Mouse (Mus musculus): ENCODE measurements around the gene Ermp1. TPM values are rescaled to one million over a fixed set of nuclear protein-coding genes. Genes with fewer than 3 reads are reported as not detected.

The Ermp1 gene
- polyA plus RNA-seq, 1 experiment, result 18.9 TPM

- no peak overlapping the region for H3K4me3 ChIP-seq (ENCODE audit: control insufficient read depth, low read depth, low read length)
- no peak for TF ChIP-seq CTCF (IDR thresholded peaks at IDR 0.05; ENCODE audit: control insufficient read depth, insufficient read depth, insufficient replicate concordance, low read depth, low read length)
- no peaks in the 10 kb centered on the region for H3K4me1 ChIP-seq (ENCODE audit: control insufficient read depth, insufficient read depth, low read length)
- no peak overlapping the region for H3K27ac ChIP-seq (ENCODE audit: control insufficient read depth, insufficient read depth, low read depth, low read length)
- no peaks in the 10 kb centered on the region for H3K27me3 ChIP-seq (ENCODE audit: control insufficient read depth, insufficient read depth, low read length)
- no peaks in the 10 kb centered on the region for H3K36me3 ChIP-seq (ENCODE audit: control insufficient read depth, insufficient read depth, low read length)
Measured at GRCm38 (mm10) chr19:29566512-29566911, 81.7 kb downstream of the Ermp1 start.

- no peak overlapping the region for H3K4me3 ChIP-seq (ENCODE audit: control insufficient read depth, low read depth, low read length)
- no peak for TF ChIP-seq POLR2A (IDR thresholded peaks at IDR 0.05; ENCODE audit: control insufficient read depth, low read depth, low read length)
- no peak overlapping the region for H3K27ac ChIP-seq (ENCODE audit: control insufficient read depth, insufficient read depth, low read depth, low read length)
- no peaks in the 10 kb centered on the region for H3K27me3 ChIP-seq (ENCODE audit: control insufficient read depth, insufficient read depth, low read length)
- no peaks in the 10 kb centered on the region for H3K36me3 ChIP-seq (ENCODE audit: control insufficient read depth, insufficient read depth, low read length)
- no peaks in the 10 kb centered on the region for H3K4me1 ChIP-seq (ENCODE audit: control insufficient read depth, insufficient read depth, low read length)
Measured at GRCm38 (mm10) chr19:29563258-29563779, 84.9 kb downstream of the Ermp1 start.

DNA sequence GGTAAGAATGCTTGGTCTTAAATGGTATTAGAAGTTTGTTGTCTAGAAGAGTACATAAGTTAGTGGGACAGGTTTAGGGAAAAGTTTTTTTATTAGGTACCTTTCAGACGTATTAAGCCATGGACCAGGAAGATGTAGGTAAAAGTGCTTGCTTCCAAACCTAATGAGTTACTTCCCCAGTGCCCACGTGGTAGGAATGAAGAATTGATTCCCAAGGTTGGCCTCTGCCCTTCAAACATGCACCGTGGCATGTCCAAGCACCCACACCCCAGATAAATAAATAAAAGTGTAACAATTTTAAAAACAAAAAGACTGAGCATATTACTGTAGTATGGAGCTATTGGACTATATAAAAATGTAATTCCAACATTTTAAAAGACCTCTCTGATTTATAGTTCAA lies 85.6 kb downstream of the Ermp1 start:
- no peak overlapping the region for H3K27ac ChIP-seq (ENCODE audit: control insufficient read depth, insufficient read depth, low read depth, low read length)
- TF ChIP-seq POLR2A (IDR thresholded peaks at IDR 0.05; ENCODE audit: control insufficient read depth, low read depth, low read length), result no peak
- TF ChIP-seq CTCF (IDR thresholded peaks at IDR 0.05; ENCODE audit: control insufficient read depth, insufficient read depth, insufficient replicate concordance, low read depth, low read length), result no peak

DNA sequence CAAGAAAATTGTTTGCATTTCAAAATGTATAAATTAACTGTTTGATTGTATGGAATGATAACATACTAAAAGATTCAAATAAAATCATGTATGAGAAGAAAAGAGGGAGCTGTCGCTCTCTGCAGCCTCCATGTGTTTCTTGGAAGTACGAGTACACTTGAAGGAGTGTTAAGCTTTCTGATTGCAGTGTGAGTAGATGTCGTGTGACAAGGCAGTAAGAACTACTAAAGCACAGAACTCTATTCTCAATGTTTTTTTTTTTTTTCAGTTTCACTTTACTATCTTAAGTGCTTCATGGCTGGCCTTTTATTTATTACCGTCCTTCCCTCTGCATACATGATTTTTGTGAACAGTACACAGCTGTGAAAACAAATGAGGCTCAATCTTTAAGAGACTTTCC lies 86.0 kb downstream of the Ermp1 start:
- Histone ChIP-seq H3K36me3 (ENCODE audit: control insufficient read depth, insufficient read depth, low read length) (no peaks in the 10 kb centered on the region), H3K27me3 (ENCODE audit: control insufficient read depth, insufficient read depth, low read length) (no peaks in the 10 kb centered on the region), H3K27ac (ENCODE audit: control insufficient read depth, insufficient read depth, low read depth, low read length) (no peak overlapping the region), H3K4me1 (ENCODE audit: control insufficient read depth, insufficient read depth, low read length) (no peaks in the 10 kb centered on the region), H3K4me3 (ENCODE audit: control insufficient read depth, low read depth, low read length) (no peak overlapping the region)
- TF ChIP-seq CTCF (IDR thresholded peaks at IDR 0.05; ENCODE audit: control insufficient read depth, insufficient read depth, insufficient replicate concordance, low read depth, low read length) (no peak), POLR2A (IDR thresholded peaks at IDR 0.05; ENCODE audit: control insufficient read depth, low read depth, low read length) (no peak)

More for the DNA sequence above, 85.6 kb downstream of the Ermp1 start:
- Histone ChIP-seq H3K4me3 (ENCODE audit: control insufficient read depth, low read depth, low read length) (no peak overlapping the region), H3K4me1 (ENCODE audit: control insufficient read depth, insufficient read depth, low read length) (no peaks in the 10 kb centered on the region), H3K36me3 (ENCODE audit: control insufficient read depth, insufficient read depth, low read length) (no peaks in the 10 kb centered on the region), H3K27me3 (ENCODE audit: control insufficient read depth, insufficient read depth, low read length) (no peaks in the 10 kb centered on the region)

Other genes with a start within 250 kb of the Ermp1 start
- gene Pdcd1lg2, start 237.5 kb downstream of the Ermp1 start, polyA plus RNA-seq (2012; rRNA removed), result 0.19 and 0.46 TPM in 2 replicates
- 4.6 and 5.2 TPM in 2 replicates for gene Ric1, start 126.1 kb downstream of the Ermp1 start, polyA plus RNA-seq (2012; rRNA removed)
- gene Mlana, start 49.4 kb upstream of the Ermp1 start, polyA plus RNA-seq (2012; rRNA removed), result not detected in 2 replicates
- gene 9930021J03Rik, start 157.6 kb upstream of the Ermp1 start, polyA plus RNA-seq (2012; rRNA removed), result 15.2 and 19.1 TPM in 2 replicates
- 1.2 and 1.6 TPM in 2 replicates for gene Ranbp6, start 164.6 kb upstream of the Ermp1 start, polyA plus RNA-seq (2012; rRNA removed)

All from testis, adult 2 months (tissue).